Mouse (Mus musculus) adrenal gland, adult (tissue): ENCODE measurements around the gene Gm5901.
"Not testable (repeated sequence)": the region's sequence is repeated elsewhere in the genome, so short reads cannot be mapped to it uniquely, and the experiment has no call there.

Experiments
- DNase-seq, 2 experiments: peaks; one replicate each; pipeline ENCODE4 v3.0.0; 2022 to 2023; ENCODE audit warnings: low spot score in 1 of 2; ENCODE audit not compliant: inconsistent age in 2 of 2

Gm5901 gene

GRCm38 (mm10) chr7:105374866-105375265 is at the start of gene Gm5901:
Gm5901 (plus strand) TSS chr7:105375038.
- DNase-seq = no peak

GRCm38 (mm10) chr7:105325302-105325701 is 49.5 kb upstream of the Gm5901 start:
- no peak for DNase-seq

DNA sequence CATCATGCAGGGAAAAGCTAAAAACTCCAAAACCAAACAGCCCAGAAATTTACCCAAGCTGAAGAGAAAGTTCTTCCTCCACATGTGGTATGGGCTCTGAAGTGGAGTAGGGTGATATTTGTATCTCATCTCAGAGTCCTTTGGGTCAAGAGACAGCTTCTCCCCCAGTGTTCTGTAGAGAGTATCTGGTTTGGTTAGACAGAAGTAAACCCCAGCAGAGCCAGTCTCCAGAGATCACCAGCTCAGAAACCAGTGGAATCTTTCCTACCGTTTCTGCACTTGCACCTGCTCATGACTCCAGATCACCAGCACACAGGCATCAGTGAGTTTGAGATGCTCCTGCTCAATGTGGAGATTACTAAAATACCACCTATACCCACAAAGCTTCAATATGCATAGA is 40.8 kb upstream of the Gm5901 start, which contains the start of gene Olfr690:
Olfr690 (minus strand) TSS at position 101 of the 400 bp plus-strand sequence.
- DNase-seq = no peak

DNA sequence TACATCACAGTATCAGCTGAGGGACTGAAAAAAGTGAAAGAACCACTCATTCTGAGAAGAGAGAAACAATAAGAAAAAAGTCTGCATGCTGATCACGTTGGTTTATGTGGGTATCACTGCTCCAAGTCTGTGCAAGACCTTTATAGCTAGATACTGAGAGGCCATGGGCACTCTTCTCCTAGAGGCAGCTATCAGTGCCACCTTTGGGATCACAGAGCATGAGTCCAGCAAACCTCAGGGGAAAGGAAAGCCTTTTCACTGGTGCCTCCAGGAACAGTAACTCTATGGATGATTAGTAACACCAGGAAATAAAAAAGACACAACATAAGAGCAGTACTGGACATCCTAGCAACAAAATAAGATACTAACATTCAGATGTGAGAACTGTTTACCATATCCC is 32.7 kb upstream of the Gm5901 start, which contains the start of gene Olfr691:
Olfr691 (minus strand) TSS at position 101 of the 400 bp plus-strand sequence.
- no peak for DNase-seq

DNA sequence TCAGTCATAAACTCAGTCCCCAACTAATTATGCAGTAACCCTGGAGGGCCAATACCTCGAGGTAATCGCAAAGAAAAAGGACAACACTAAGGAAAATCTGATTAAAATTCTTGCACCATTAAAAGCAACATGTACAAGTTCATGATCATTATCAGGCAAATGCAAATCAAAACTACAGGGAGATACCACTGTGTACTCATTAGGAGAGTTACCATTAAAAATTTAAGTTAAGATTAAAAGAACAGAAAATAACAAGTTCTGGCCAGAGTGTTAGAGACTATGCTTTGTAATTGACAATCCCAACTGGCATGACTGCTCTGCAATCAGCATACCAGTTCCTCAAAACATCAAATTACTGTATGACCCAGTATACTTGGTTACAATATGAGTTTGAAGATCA is 32.1 kb upstream of the Gm5901 start:
- no peak for DNase-seq

DNA sequence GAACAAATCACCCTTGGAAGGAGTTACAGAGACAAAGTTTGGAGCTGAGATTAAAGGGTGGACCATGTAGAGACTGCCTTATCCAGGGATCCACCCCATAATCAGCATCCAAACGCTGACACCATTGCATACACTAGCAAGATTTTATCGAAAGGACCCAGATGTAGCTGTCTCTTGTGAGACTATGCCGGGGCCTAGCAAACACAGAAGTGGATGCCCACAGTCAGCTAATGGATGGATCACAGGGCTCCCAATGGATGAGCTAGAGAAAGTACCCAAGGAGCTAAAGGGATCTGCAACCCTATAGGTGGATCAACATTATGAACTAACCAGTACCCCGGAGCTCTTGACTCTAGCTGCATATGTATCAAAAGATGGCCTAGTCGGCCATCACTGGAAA is 18.8 kb upstream of the Gm5901 start:
- DNase-seq = not testable (repeated sequence)

- DNase-seq = not testable (repeated sequence)
Measured at GRCm38 (mm10) chr7:105356487-105356886, 18.4 kb upstream of the Gm5901 start.

DNA sequence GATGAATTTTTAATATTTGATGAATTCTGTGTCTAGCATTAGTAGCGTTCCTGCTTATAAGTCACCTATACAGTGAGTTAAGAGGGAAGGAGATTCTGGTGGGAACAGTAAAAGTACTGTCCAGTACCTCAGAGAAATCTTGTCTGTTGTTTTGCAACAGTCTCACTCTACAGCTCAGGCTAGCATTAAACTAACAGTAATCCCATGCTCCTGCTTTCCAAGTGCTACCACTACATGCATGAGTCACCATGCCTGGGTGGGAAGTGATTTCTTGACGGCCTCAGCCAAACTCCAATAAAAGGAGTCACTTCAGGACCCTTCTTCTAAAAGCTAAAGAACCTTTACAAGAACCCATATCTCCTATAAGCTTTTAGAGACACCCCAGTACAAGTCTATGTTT is 13.1 kb upstream of the Gm5901 start:
- no peak for DNase-seq

- no peak for DNase-seq
Measured at GRCm38 (mm10) chr7:105367268-105367667, 7.6 kb upstream of the Gm5901 start.

- DNase-seq = no peak
Measured at GRCm38 (mm10) chr7:105367930-105368329, 6.9 kb upstream of the Gm5901 start, which contains the start of gene Olfr692. Olfr692 (plus strand) TSS chr7:105368230.

- no peak for DNase-seq
Measured at GRCm38 (mm10) chr7:105368521-105368920, 6.3 kb upstream of the Gm5901 start.

GRCm38 (mm10) chr7:105372912-105373311 is 1.9 kb upstream of the Gm5901 start:
- DNase-seq = no peak

DNA sequence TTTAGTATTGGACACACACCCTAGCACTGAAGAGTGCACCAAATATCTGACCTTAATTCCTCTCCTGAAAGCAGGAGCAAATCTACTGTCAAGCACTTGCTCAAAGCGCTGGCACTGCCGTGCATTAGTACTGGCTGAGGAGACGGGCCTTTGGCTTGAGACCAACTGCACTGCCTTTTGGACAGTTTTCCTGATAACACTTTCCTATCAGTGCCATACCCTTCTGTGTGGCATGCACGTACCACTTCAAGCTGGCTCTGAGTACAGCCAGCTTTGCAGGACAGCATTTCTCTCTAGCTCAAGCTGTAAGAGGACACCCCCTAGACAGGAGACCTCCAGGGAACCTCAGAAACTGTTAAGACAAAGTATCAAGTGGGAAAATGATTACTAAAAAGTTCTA is 1.3 kb upstream of the Gm5901 start:
- peak in 1 of 2 experiments; percentile 56 for DNase-seq

DNA sequence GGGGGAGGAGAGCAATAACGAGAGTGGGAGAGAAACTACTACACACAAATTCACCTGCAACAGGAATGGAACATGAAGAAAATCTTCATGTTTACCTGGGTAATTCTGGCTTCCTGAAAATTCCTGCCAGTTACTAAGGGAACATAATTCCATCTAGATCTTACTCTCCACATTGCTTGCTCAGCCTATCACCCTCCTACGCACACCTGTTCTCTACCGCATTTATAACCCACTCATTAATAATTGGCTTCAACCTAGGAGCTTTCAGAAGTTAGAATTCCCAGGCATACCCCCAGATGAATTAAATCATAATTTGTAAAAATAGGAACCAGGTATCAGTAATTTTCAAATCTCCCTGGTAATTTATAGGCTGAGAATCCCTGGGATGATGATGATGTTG is 862 bp upstream of the Gm5901 start:
- no peak for DNase-seq

GRCm38 (mm10) chr7:105380329-105380728 is 5.5 kb downstream of the Gm5901 start:
- no peak for DNase-seq

- no peak for DNase-seq
Measured at GRCm38 (mm10) chr7:105387696-105388095, 12.9 kb downstream of the Gm5901 start.

DNA sequence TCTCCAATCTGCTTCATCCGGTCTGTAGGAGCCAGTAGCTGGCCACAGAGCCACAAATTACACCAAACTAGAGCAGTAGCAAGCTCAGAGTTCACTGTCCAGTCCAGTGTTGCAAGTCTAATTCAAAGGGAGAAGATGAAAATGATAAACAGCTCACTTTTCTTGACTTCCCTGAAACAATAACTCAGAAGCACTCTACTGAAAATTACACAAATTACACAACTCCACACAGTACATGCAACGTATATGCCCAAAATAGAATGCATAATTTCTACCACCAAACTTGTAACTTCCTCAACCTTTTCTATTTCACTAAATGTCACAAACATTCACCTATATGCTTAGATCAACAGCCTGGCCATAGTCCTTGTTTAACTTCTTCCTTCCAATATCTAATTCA is 15.4 kb downstream of the Gm5901 start:
- DNase-seq = no peak

GRCm38 (mm10) chr7:105394606-105395005 is 19.8 kb downstream of the Gm5901 start:
- no peak for DNase-seq

GRCm38 (mm10) chr7:105395131-105395820 is 20.4 kb downstream of the Gm5901 start:
- DNase-seq = no peak

DNA sequence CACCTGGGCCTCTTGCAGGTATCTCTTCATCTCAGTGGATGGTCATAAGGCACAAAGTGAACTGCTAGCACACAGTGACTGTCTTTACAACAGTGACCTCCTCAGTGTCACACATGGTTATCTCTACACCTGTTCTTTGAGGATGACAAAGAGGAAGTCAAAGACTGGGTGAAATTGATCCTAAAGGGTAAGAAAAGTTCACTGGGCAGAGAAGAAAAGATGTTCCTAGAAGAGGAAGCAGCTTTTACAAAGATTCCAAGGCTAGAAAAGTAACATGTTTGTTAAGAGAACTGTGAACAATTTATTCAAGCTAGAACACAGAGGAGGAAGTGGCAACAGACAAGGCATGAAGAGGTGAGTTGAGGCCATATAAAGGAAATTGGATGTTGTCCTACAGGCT is 21.3 kb downstream of the Gm5901 start:
- no peak for DNase-seq

- no peak for DNase-seq
Measured at GRCm38 (mm10) chr7:105399058-105399934, 24.5 kb downstream of the Gm5901 start.
